Mouse (Mus musculus): ENCODE measurements around the gene Ephx3.
A peak's percentile ranks its signal among the peaks of the same experiment; 100 is the strongest.

The Ephx3 gene

DNA sequence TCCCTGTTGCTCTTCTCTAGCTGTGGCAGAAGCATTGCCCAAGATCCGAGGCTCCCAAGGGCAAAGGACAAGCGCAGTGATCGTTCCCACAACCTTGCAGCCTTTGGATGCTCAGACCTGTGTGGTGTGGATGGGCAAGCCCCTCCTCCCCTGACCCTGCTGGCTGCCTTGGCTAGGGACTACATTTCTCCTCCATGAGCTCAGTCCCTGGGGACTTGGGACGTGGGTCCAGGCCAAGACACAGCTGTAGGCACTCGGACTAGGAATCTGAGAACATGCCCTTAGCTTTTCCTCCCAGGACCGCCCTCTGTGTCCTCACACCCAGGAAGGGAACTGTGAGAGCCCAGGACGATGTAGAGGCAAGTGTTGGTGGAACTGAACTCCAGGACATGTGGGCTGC lies 16.2 kb downstream of the Ephx3 start:
- DNase-seq (ENCODE audit: low spot score) = no peak

DNA sequence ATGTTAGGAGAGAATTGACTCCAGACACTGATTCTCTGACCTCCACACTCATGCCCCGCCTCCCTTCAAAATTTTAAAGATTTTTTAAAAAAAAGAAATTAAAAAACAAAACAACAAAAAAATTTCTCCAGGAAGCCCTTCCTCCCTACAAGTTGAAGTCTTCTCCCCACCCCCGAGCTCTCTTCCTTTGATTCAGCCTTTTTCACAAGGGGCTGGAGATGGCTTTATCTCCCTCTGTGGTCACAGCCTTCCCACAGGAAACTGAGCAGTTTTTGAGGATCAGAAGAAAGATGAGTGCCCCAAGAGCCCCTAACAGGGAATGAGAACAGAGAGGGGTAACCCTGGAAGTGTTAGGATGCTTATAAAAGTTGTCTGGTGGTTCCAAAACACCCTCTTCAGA lies 16.9 kb downstream of the Ephx3 start:
- no peak for DNase-seq (ENCODE audit: low spot score)

DNA sequence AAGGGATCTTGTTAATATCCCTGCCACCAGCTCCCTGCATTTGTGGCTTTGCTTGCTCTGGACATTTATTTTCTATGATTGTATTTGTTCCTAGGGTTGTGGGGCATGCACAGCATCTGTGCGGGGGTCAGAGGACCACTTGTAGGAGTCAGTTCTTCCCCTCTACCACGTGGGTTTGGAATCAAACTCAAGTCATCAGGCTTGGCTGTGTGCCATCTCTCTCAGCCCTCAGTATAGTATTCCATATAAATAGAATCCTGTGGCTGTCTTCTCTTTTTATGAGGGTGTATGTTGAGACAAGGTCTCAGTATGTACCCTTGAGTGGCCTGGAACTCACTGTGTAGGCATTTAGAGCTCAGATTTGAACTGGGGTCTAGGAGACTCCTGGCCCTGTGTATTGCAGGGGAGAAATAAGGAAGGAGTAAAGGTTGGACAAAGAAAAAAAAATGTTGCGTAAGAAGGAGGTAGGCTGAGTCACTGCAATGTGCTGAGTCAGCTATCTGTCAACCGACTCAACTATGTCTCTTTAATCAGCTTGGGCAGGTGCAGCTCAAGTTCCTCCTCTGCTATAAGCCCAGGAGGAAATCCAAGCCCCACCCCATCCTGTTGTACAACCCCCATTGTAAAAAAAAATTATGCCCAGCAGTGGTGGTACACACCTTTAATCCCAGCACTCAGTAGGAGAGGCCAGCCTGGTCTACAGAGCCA lies 19.7 kb downstream of the Ephx3 start:
- DNase-seq (ENCODE audit: low spot score) = no peak

DNA sequence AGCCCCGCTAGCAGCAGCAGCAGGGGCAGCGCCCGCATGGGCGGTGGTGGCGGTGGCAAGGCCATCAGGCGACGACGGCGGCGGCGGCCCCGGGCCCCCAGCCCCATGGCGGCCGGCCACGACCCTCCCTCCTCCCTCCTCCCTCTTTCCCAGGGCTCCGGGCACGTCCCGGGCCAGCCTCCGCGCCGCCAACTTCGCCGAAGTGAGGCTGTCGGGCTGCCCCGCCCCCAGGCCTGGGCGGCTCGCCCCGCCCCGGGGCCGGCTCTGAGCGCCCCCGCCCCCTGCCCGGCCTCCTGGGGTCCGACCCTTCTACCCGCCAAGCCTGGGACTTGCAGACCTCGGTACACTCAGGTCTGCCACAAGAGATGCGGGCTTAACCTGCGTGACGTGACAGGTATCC lies 22.7 kb downstream of the Ephx3 start, which contains the start of gene Notch3:
Gene Notch3, minus strand, starts transcription at position 166 of the 400 bp plus-strand sequence.
- DNase-seq (ENCODE audit: low spot score) = peak; percentile 81

DNA sequence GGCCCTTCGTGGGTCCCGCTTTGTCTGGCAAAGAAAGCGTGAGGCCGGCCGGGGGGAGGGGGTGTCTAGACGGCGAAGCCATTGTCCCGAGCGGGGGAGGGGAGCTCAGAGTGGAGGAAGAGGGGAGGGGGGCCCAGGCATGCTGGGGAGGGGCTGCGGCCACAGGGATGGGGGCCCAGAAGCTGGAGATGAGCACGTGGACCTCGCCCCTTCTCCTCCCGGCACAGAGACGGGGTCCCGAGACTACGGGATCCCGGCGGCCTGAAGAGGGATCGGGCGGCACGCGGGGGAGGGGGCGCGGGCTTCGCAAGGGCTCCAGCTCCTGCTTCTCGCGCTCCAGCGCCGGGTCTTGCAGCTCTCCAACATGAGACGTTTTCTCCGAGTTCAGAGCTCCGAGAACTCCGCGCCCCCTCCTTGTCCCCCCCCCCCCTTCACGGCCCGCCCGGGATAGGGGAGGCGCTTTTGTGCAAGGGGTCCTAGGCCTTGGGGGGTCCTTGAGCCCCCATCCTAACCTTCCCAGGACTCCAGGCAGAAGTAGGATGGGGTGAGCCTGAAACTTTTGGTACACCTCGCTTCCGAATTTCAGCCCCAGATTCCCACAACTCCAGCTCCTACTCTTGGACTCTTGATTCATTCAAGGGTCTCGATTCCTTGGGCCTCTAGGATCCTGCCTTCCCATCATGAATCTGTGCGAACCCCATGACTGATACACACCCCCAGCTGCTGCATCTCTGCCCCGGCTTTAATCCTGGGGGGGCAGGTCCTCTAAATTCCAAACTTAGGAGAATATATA lies 23.4 kb downstream of the Ephx3 start:
- DNase-seq (ENCODE audit: low spot score) = peak; percentile 90

DNA sequence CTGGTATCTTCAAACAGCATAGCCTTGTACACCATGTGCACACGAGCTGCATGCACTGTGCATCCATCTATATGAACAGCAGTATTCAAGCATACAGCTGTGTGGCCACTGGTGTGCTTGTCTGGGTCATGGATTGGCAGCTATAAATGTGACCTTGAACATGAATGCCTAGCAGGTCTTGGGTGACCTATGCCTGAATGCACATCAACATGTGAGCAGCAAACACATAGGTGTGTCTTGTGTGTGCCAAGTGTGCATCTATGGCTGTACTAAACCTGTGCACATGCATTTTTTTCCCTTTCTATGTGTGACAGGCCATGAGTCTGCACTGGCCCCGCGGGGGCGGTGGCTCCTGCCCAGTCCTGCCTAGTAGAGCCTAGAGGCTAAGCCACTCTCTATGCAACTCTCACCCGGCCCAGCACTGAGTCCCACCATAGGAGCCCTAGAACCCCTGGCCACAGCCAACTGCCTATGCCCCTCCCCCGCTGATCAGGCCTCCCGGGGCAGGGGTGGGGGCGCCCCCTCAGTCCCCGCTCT lies 24.0 kb downstream of the Ephx3 start:
- peak; percentile 32 for DNase-seq (ENCODE audit: low spot score)

DNA sequence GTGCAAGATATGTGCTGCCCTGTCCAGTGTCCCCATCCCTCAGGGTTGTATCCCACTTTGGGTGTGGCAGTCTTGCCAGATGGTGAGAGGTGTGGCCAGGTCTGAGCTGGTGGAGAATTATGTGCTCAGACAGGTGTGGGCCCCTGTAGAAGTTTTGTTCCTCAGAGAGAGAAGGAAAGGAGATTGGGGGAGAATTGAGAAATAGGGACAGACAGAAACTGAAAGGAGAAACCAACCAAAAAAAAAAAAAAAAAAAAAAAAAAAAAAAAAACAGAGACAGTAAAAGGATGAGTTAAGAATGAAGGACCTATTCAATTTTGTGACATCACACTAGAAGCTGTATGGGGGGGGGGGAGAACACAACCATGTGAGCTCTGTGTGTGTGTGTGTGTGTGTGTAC lies 24.6 kb downstream of the Ephx3 start:
- DNase-seq (ENCODE audit: low spot score) = no peak

DNA sequence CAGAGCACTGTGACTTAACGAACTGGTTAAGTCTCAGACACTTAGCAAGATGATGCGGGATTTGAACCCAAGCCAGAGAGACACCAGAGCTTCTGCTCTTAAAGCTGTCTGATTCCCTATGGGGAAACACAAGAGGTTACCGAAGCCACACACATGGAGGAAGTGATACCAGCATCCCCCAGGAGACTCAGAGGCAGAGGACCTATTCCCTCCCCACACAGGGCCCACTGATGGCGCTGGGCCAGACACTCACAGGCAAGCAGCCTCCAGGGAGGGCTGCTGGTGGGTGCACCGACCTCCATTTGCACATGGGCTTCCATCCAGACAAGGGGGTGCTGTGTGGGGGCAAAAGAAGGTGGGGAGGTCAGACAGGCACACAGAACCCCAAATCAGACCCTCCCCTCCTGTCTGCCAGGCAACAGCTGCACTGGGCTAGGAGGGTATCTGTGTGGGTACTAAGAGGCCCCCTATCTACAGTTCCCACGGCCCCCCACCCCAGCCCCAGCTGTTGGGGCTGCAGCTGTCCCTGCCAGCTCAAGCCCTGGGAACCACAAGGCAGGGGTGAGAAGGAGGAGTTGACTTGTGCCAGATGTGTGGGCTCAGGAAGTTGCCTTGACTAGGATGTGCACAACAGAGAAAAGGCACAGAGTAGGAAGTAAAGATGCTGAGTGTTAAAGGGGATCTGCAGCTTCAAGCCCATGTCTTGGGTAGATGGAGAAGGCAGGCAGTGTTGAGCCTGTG lies 25.3 kb downstream of the Ephx3 start:
- DNase-seq (ENCODE audit: low spot score) = no peak

DNA sequence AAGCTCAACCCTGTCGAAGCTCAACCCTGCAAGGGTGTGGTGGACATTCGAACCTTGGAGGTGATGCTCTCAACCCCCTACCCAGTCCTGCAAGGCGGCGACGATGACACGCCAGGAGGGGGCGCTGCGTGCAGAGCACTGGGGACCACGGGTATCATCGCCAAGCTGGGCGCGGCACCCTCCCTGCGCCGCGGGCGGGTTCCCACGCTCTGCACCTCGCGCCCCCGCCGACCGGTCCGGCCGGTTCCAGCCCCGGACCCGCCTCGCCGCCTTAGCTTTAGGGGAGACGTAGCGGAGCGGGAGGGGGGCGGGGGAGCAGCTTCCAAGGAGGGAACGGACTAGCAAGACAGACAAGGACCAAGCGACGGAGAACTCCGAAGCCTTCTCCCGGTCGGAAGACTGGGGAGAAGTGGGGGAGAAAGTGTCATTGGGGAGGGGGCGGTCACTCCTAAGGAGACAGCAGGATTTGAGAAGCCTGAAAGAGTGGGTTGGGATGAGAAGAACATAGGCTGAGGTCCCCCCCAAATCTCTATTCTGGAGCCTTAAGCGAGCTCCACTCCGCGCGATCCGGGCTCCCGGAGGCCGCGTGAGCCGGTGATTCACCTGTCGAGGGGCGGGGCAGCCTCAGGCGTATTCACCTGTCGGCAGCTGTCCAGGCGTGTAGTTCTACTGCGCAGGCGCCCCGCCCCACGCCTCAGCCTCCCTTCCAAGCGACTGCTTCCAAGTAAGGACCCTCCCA lies 27.1 kb downstream of the Ephx3 start:
- peak; percentile 83 for DNase-seq (ENCODE audit: low spot score)

DNA sequence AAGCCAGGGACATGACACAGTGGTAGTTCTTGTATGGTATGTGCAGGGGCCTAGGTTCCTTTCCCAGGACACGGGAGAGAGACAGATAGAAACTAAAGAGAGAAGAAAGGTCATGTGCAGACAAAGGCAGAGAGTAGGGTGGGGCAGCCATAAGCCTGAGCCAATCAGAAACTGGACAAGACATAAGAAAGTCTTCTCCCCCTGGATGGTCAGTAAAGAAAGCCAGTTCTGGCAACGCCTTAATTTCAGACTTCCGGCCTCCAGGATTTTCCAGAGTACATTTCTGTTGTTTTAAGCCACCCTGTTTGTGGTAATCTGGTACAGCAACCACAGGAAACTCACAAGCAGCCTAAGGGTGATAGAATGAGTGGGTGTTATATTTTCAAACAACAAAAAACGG lies 28.5 kb downstream of the Ephx3 start:
- DNase-seq (ENCODE audit: low spot score) = no peak

DNA sequence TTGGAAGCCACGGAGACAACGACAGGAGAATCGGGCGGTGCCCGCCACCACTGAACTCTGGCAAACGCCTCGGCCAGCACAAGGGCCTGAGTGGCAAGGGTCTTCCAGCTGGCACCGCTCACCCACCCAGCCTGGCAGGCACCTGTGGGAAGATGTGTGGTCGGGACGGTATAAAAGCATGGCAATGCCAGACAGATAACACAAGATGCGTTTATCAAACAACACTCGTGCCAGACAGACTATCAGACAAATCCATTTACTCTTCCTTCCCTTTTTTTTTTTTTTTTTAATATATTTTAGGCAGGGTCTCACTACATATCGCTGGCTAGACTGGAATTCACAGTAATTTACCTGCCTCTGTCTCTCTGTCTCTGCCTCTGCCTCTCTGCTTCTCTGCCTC lies 30.5 kb downstream of the Ephx3 start:
- no peak for DNase-seq (ENCODE audit: low spot score)

DNA sequence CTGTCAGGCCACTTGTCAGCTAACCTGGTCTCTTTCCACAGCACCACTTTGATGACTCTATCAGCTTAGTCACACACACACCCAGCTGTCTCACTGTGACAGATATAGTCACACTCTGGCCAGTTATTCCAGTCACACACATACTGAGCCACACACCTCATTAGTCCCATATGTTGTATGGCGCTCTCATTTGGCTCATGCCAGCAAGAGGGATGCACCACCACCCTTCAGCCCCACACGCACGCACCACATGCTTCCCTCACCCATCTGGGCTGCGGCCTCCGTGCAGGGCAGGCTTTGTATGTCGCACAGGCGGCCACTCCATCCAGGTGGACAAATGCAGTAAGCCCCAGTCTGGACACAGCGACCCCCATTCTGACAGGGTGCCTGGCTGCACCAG lies 42.6 kb downstream of the Ephx3 start:
- no peak for DNase-seq (ENCODE audit: low spot score)

DNA sequence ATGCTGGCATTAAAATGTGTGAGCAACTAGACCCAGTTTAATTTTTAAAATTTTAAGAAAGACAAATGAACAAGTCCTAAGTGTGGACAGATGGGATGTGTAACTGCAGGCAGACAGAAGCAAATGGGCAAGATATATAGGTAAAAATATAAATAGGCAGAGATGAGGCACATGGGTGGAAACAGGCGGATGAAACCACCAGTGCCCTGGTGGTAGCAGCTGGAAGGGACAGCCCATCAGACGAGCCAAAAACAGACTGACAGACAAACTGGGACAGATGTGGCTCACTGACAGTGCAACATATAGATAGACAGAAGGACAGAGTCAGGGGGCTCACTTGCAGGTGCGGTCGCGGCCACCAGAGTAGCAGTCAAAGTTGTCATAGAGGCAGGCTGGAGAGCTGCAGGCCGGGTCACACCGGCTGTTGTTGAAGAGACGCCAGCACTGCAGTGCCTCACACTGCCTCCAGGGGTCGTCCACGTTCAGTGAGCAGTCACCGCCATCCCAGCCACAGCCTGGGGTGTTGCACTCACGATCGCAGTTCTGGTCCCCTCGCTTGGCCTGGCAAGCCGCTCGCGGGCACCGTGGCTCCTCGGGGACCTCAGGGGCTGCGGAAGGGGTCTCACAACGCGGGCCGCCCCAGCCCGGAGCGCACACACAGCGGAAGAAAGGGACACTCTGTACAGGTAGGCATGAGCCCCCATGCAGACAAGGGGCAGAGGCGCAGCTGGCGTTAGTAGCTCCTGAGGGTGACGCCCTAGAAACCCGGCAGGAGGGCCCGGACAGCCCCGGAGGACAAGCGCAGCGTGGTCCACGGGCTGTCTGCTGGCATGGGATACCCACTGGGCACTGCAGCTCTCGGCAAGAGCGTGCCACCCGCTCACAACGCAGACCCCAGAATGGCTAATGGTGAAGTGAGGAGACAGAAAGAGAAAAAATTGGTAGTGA lies 46.2 kb downstream of the Ephx3 start:
- peak; percentile 88 for DNase-seq (ENCODE audit: low spot score)

DNA sequence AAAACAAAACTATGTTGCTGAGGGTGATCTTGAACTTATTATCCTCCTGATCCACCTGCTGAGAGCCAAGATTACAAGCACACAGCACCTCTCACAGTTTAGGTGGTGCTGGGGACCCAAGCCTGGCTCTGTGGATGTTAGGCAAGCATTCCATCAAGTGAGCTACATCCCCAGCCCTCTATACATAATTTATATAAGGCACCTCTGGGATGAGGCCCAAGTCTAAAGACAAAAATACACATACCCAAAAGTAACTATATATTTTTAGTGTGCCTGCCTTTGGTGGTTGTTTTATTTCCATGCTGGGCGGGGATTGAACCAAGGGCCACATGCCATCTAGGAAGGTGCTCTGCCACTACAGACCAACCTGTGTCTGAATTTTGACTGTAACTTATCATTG lies 47.1 kb downstream of the Ephx3 start:
- no peak for DNase-seq (ENCODE audit: low spot score)

Measured in retina, embryonic 14.5 days (tissue).